Mouse (Mus musculus) midbrain, embryonic 11.5 days (tissue): ENCODE data around the gene BC024978. TPM values are rescaled to one million over a fixed set of nuclear protein-coding genes. Genes with fewer than 3 reads are reported as not detected.

ENCODE experiments used
- ATAC-seq: fragments of 200-750 bp; cut with Nextera tagmentation; 2 replicates; pipeline ENCODE4 v1.8.0; 2017; ENCODE audit warnings: moderate TSS enrichment, moderate library complexity; ENCODE audit not compliant: low FRiP score
- DNase-seq: peaks from one replicate; pipeline ENCODE4 v3.0.0; 2015; ENCODE audit warnings: low spot score; ENCODE audit errors: missing footprints
- H3K27ac ChIP-seq: fragments of 300-500 bp; sonication (generic); 2 replicates; pipeline ENCODE4 v1.5.1; 2014; ENCODE audit warnings: low read depth, low read length
- H3K27me3 ChIP-seq: fragments of 300-500 bp; sonication (generic); 2 replicates; pipeline ENCODE4 v1.6.1; 2014; ENCODE audit warnings: mild to moderate bottlenecking, low read length, moderate library complexity, mixed read lengths; ENCODE audit not compliant: control insufficient read depth, insufficient read depth
- H3K36me3 ChIP-seq: fragments of 300-500 bp; sonication (generic); 2 replicates; pipeline ENCODE4 v1.6.1; 2014; ENCODE audit warnings: mild to moderate bottlenecking, low read length, moderate library complexity, mixed read lengths; ENCODE audit not compliant: control insufficient read depth, insufficient read depth
- H3K4me1 ChIP-seq: fragments of 300-500 bp; sonication (generic); 2 replicates; pipeline ENCODE4 v1.6.1; 2014; ENCODE audit warnings: low read length; ENCODE audit not compliant: control insufficient read depth, insufficient read depth
- H3K4me2 ChIP-seq: fragments of 300-500 bp; sonication (generic); 2 replicates; pipeline ENCODE4 v1.6.1; 2014; ENCODE audit warnings: mild to moderate bottlenecking, moderate library complexity
- H3K4me3 ChIP-seq: fragments of 300-500 bp; sonication (generic); 2 replicates; pipeline ENCODE4 v1.5.1; 2014; ENCODE audit warnings: low read depth, low read length
- H3K9ac ChIP-seq: fragments of 300-500 bp; sonication (generic); 2 replicates; pipeline ENCODE4 v1.6.1; 2014; ENCODE audit warnings: low read length
- H3K9me3 ChIP-seq: fragments of 300-500 bp; sonication (generic); 2 replicates; pipeline ENCODE4 v1.6.1; 2016; ENCODE audit warnings: low read length; ENCODE audit not compliant: control insufficient read depth
- WGBS: fragments of 180-500 bp; shearing (Covaris S2); extraction: QIAGEN DNeasy Blood & Tissue Kit; methylation state at CpG from one replicate; pipeline ENCODE4 v1.1.7; 2014; 5-methylcytosine and 5-hydroxymethylcytosine counted together
- polyA plus RNA-seq: library from polyadenylated mRNA; unstranded; fragments of >200 nt; fragmentation: Nextera tagmentation; extraction: Ambion mirVana; gene quantifications from 2 replicates; pipeline ENCODE4 v1.2.1, GENCODE M21; 2014

BC024978 gene
- polyA plus RNA-seq, result 4.0 and 4.1 TPM in 2 replicates

GRCm38 (mm10) chr7:27195681-27196611 lies at the start of gene BC024978, which contains the start of gene Snrpa:
Gene BC024978, plus strand, starts transcription at chr7:27195781.
Gene Snrpa, minus strand, starts transcription at chr7:27196271.
- H3K4me1 ChIP-seq, result peaks cover 17% of the 10 kb centered on the region
- peak within 1 kb of the TSS; percentile 58 for H3K4me2 ChIP-seq
- ATAC-seq (peak; percentile 99), DNase-seq (peak; percentile 97)
- peak within 1 kb of the TSS; percentile 96 for H3K9ac ChIP-seq
- WGBS, result under 1% methylated on average over 64 of the region's 64 CpGs
- peak within 1 kb of the TSS; percentile 97 for H3K27ac ChIP-seq
- peaks cover 15% of the 10 kb centered on the region for H3K36me3 ChIP-seq
- peak within 1 kb of the TSS; percentile 91 for H3K4me3 ChIP-seq
- no peaks in the 10 kb centered on the region for H3K9me3 ChIP-seq
- H3K27me3 ChIP-seq, result no peaks in the 10 kb centered on the region

GRCm38 (mm10) chr7:27153205-27153764 lies 42.3 kb upstream of the BC024978 start, which contains the start of gene Cyp2t4:
Gene Cyp2t4, plus strand, starts transcription at chr7:27153714.
- no peak within 1 kb of the TSS for H3K4me2 ChIP-seq
- DNase-seq (no peak), ATAC-seq (no peak)
- no peaks in the 10 kb centered on the region for H3K4me1 ChIP-seq
- H3K9ac ChIP-seq, result no peak within 1 kb of the TSS
- no peaks in the 10 kb centered on the region for H3K27me3 ChIP-seq
- 74% methylated on average over 10 of the region's 10 CpGs for WGBS
- no peak within 1 kb of the TSS for H3K27ac ChIP-seq
- H3K36me3 ChIP-seq, result peaks cover 2% of the 10 kb centered on the region; the same call in 1 of the 2 replicates
- no peaks in the 10 kb centered on the region for H3K9me3 ChIP-seq
- no peak within 1 kb of the TSS for H3K4me3 ChIP-seq

GRCm38 (mm10) chr7:27156005-27156404 lies 39.6 kb upstream of the BC024978 start:
- Histone ChIP-seq H3K27me3 (no peaks in the 10 kb centered on the region), H3K27ac (no peak overlapping the region), H3K4me1 (no peaks in the 10 kb centered on the region), H3K36me3 (peaks cover 13% of the 10 kb centered on the region), H3K4me3 (no peak overlapping the region), H3K9me3 (no peaks in the 10 kb centered on the region), H3K9ac (no peak overlapping the region), H3K4me2 (no peak overlapping the region)
- ATAC-seq (no peak), DNase-seq (no peak)
- 85% methylated on average over 13 of the region's 13 CpGs for WGBS

GRCm38 (mm10) chr7:27158171-27158570 lies 37.4 kb upstream of the BC024978 start:
- Histone ChIP-seq H3K4me2 (no peak overlapping the region), H3K36me3 (peaks cover 13% of the 10 kb centered on the region), H3K27me3 (no peaks in the 10 kb centered on the region), H3K9ac (no peak overlapping the region), H3K4me3 (no peak overlapping the region), H3K4me1 (peaks cover 7% of the 10 kb centered on the region), H3K27ac (no peak overlapping the region), H3K9me3 (no peaks in the 10 kb centered on the region)
- 96% methylated on average over 9 of the region's 9 CpGs for WGBS
- ATAC-seq, result no peak
- no peak for DNase-seq

GRCm38 (mm10) chr7:27159256-27159655 lies 36.3 kb upstream of the BC024978 start:
- DNase-seq, result no peak
- Histone ChIP-seq H3K9me3 (no peaks in the 10 kb centered on the region), H3K9ac (no peak overlapping the region), H3K4me1 (peaks cover 18% of the 10 kb centered on the region), H3K27ac (no peak overlapping the region), H3K4me2 (no peak overlapping the region), H3K36me3 (peaks cover 13% of the 10 kb centered on the region), H3K4me3 (no peak overlapping the region), H3K27me3 (no peaks in the 10 kb centered on the region)
- 93% methylated on average over 6 of the region's 6 CpGs for WGBS
- ATAC-seq, result no peak

- DNase-seq (peak; percentile 97), ATAC-seq (peak; percentile 94)
- Histone ChIP-seq H3K4me3 (no peak overlapping the region), H3K4me1 (peaks cover 24% of the 10 kb centered on the region), H3K27ac (no peak overlapping the region), H3K9ac (no peak overlapping the region), H3K36me3 (peaks cover 17% of the 10 kb centered on the region), H3K27me3 (no peaks in the 10 kb centered on the region), H3K9me3 (no peaks in the 10 kb centered on the region), H3K4me2 (no peak overlapping the region)
- 20% methylated on average over 8 of the region's 8 CpGs for WGBS
Measured at GRCm38 (mm10) chr7:27159882-27160281, 35.7 kb upstream of the BC024978 start.

GRCm38 (mm10) chr7:27160921-27161320 lies 34.7 kb upstream of the BC024978 start:
- Histone ChIP-seq H3K27ac (no peak overlapping the region), H3K36me3 (peaks cover 17% of the 10 kb centered on the region), H3K4me3 (no peak overlapping the region), H3K9ac (no peak overlapping the region), H3K4me2 (no peak overlapping the region), H3K27me3 (no peaks in the 10 kb centered on the region), H3K9me3 (no peaks in the 10 kb centered on the region), H3K4me1 (peaks cover 33% of the 10 kb centered on the region)
- DNase-seq (no peak), ATAC-seq (no peak)
- 94% methylated on average over 3 of the region's 3 CpGs for WGBS

GRCm38 (mm10) chr7:27161744-27162143 lies 33.8 kb upstream of the BC024978 start:
- no peak overlapping the region for H3K4me2 ChIP-seq
- no peak overlapping the region for H3K4me3 ChIP-seq
- H3K9ac ChIP-seq, result peak overlapping the region; percentile 12; the same call in 1 of the 2 replicates
- DNase-seq (no peak), ATAC-seq (no peak)
- H3K4me1 ChIP-seq, result peaks cover 33% of the 10 kb centered on the region
- no peaks in the 10 kb centered on the region for H3K9me3 ChIP-seq
- no peak overlapping the region for H3K27ac ChIP-seq
- peaks cover 17% of the 10 kb centered on the region for H3K36me3 ChIP-seq
- no peaks in the 10 kb centered on the region for H3K27me3 ChIP-seq
- 90% methylated on average over 4 of the region's 4 CpGs for WGBS
